Mouse (Mus musculus) G1E (cell line): ENCODE data around the gene Zfp513. TPM values are rescaled to one million over a fixed set of nuclear protein-coding genes. Genes with fewer than 3 reads are reported as not detected.
A peak's percentile ranks its signal among the peaks of the same experiment; 100 is the strongest.

Experiments
- ATAC-seq: 2 replicates; pipeline ENCODE4 v1.8.0; 2016; ENCODE audit warnings: mild to moderate bottlenecking; ENCODE audit not compliant: insufficient number of reproducible peaks, poor library complexity, low FRiP score, severe bottlenecking; ENCODE audit errors: extremely low read depth
- DNase-seq: peaks from one replicate; pipeline ENCODE4 v3.0.0; 2012; ENCODE audit warnings: low spot score
- H3K27me3 ChIP-seq: 2 replicates; pipeline ENCODE4 v1.6.1; 2012; ENCODE audit warnings: mild to moderate bottlenecking, low read length, inconsistent platforms; ENCODE audit not compliant: insufficient read depth
- H3K36me3 ChIP-seq: replicated peaks from 2 replicates; pipeline ENCODE3; 2012; ENCODE audit warnings: mild to moderate bottlenecking, inconsistent platforms
- H3K4me1 ChIP-seq: 2 replicates; pipeline ENCODE4 v1.6.1; 2012; ENCODE audit warnings: low read depth, low read length, inconsistent platforms, mixed read lengths; ENCODE audit not compliant: insufficient read depth
- H3K4me3 ChIP-seq: 2 replicates; pipeline ENCODE4 v1.5.1; 2012; ENCODE audit warnings: low read depth, mild to moderate bottlenecking, inconsistent platforms, low read length, moderate library complexity, mixed read lengths
- H3K9me3 ChIP-seq: replicated peaks from 2 replicates; pipeline ENCODE4 v1.6.1; 2012; ENCODE audit warnings: inconsistent platforms
- CTCF ChIP-seq: IDR thresholded peaks from 2 replicates; pipeline ENCODE4 v1.5.1; 2012; ENCODE audit warnings: low read depth, low read length, inconsistent platforms, mixed read lengths
- GATA1 ChIP-seq: IDR thresholded peaks from 2 replicates; pipeline ENCODE4 v1.6.1; 2012; ENCODE audit warnings: borderline replicate concordance, low read length, inconsistent platforms, mixed read lengths
- GATA2 ChIP-seq: IDR thresholded peaks from 2 replicates; pipeline ENCODE4 v1.6.1; 2012; ENCODE audit warnings: low read depth, low read length, inconsistent platforms, borderline replicate concordance
- POLR2AphosphoS5 ChIP-seq: IDR thresholded peaks from 2 replicates; pipeline ENCODE4 v1.6.1; 2012; ENCODE audit warnings: low read depth, low read length, inconsistent platforms; ENCODE audit not compliant: insufficient replicate concordance
- TAL1 ChIP-seq: conservative IDR thresholded peaks from 2 replicates; pipeline ENCODE4 v1.6.1; 2012; ENCODE audit warnings: low read depth, low read length, inconsistent platforms, mixed read lengths
- polyA plus RNA-seq: library from polyadenylated mRNA; stranded (reverse); fragments of >175 nt; gene quantifications from 2 replicates; pipeline ENCODE4 v1.2.3, GENCODE M21; 2012
- total RNA-seq, 2 experiments: library from RNA; stranded (forward) in 1 of 2; stranded (reverse) in 1 of 2; fragments of 200-1000 nt in 1 of 2; fragments of >200 nt in 1 of 2; fragmentation: Nextera tagmentation in 1 of 2; gene quantifications; 2 replicates each; pipeline ENCODE4 v1.2.3; 2014 to 2017

Gene Zfp513
- total RNA-seq (2014; fragmentation: Nextera tagmentation) (9.4 and 12.2 TPM in 2 replicates), total RNA-seq (2017) (7.0 and 7.6 TPM in 2 replicates), polyA plus RNA-seq (35.7 and 48.2 TPM in 2 replicates)

DNA sequence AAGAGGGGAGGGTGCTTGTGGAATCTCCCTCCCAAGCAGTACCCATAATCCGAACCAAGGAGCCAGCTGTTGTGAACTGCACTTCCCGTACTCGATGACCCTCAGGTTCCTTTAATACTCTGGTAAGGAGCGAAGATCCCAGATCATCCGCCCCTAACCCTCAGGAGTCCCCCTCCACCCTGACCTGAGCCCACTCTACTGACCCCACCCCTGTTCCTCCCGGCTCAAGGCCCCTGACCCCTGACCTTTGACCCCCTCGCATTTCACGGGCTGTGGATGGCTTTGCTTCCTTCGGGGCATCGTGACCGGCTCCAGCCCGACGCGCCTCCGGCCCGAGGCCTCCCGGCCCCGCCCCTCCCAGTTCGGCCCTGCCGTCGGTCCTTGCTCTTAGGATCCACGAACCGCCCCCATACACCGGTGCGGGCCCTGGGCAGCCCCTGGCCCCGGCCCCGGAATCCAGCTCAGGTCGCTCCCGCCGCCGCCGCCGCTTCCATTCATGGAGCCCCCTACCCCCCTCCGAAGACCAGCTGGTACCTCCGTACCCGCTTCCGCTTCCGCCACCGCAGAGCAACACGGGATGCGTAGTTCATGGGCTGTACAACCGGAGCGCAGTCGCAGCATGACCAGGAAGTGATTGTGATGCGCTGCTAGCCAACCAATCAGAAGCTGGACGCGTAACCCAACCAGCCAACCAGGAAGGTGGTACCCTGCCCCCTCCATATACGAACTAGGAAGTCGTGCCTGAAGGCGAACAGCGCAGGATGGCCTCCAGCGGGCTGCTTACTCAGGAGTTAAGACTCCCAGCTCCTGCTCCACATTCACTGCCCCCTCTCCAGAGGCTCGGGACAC is at the start of gene Zfp513:
TSS of gene Zfp513 (minus strand) at position 562 of the 849 bp plus-strand sequence.
- peaks cover 90% of the 10 kb centered on the region for H3K36me3 ChIP-seq
- no peak for TF ChIP-seq GATA1
- TF ChIP-seq CTCF: no peak
- TF ChIP-seq TAL1: no peak
- no peak for TF ChIP-seq GATA2
- TF ChIP-seq POLR2AphosphoS5: peak; percentile 87; the same call in 1 of the 2 replicates
- peaks cover 66% of the 10 kb centered on the region for H3K4me1 ChIP-seq

DNA sequence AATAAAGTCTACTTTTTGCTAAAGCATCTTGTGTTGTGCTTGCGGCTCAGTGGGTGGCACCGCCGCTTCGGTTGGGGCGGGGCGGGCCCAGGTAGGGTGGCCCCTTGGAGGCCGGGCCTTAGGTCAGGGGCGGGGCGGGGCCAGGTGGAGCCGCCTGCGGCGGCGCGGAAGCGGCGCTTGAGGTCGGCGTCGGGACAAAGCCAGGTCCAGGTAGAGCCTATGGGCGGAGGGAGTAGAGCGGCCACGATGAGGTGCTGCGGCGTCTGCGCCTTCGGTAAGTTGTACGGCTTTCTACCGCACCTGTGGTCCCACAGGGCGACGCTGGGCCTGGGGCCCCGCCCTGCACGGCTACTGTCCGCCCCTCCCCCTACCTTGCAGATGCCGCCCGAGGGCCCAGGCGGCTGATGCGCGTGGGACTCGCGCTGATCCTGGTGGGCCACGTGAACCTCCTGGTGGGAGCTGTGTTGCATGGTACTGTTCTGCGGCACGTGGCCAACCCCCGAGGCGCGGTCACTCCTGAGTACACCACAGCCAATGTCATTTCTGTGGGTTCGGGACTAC is 49.5 kb upstream of the Zfp513 start, which contains the start of gene Krtcap3:
TSS of gene Krtcap3 (plus strand) at position 151 of the 561 bp plus-strand sequence.
- peak; percentile 41 for ATAC-seq
- Histone ChIP-seq H3K9me3 (no peaks in the 10 kb centered on the region), H3K27me3 (no peaks in the 10 kb centered on the region), H3K4me3 (peak within 1 kb of the TSS; percentile 77), H3K36me3 (peaks cover 93% of the 10 kb centered on the region), H3K4me1 (peaks cover 43% of the 10 kb centered on the region)
- DNase-seq: peak; percentile 49
- no peak for TF ChIP-seq POLR2AphosphoS5

More for the DNA sequence above, at the start of gene Zfp513:
- ATAC-seq (peak; percentile 98), DNase-seq (peak; percentile 96)
- H3K4me3 ChIP-seq: peak within 1 kb of the TSS; percentile 84
- no peaks in the 10 kb centered on the region for H3K9me3 ChIP-seq
- H3K27me3 ChIP-seq: no peaks in the 10 kb centered on the region

DNA sequence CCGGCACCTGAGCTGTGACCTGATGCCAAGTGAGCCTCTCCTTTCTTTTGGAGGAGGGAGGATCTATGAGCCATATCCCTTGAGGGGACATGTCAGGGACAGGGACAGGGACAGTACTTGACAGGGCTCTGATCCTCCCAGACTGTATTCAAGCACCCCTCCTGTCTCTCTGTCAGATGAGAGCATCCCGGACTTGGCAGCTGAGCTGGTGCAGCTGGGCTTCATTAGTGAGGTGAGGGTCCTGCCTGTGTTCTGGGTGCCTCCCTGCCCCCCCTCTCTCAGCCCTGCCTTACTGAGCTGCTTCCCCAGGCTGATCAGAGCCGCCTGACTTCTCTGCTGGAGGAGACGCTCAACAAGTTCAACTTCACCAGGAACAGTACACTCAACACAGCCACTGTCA is 48.6 kb upstream of the Zfp513 start:
- ATAC-seq: no peak
- Histone ChIP-seq H3K27me3 (no peaks in the 10 kb centered on the region), H3K9me3 (no peaks in the 10 kb centered on the region), H3K36me3 (peaks cover 94% of the 10 kb centered on the region), H3K4me1 (peaks cover 43% of the 10 kb centered on the region), H3K4me3 (peak overlapping the region; percentile 77; the same call in 1 of the 2 replicates)
- no peak for DNase-seq
- TF ChIP-seq TAL1: no peak
- no peak for TF ChIP-seq GATA2
- no peak for TF ChIP-seq POLR2AphosphoS5
- no peak for TF ChIP-seq CTCF
- no peak for TF ChIP-seq GATA1

DNA sequence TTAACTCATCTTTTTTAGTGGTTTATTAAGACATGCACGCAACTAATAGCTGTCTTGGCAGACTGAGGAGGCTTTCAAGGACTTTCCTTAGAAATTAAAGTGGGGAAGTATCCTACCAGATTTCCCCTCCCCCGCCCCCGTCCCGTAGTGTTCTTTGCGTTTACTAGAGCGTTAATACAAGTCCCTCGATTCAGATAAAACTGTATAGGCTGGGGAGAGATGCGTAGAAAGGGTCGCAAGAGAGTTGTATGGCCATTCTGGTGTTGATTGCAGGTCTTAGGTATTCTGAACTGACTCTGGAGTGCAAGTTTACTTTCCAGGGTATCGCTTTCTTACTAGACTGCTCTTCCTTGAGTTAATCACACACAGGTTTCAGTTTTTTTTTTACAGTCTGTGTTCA is 40.1 kb upstream of the Zfp513 start:
- TF ChIP-seq GATA1 (no peak), TAL1 (no peak), CTCF (no peak), GATA2 (no peak), POLR2AphosphoS5 (no peak)
- H3K36me3 ChIP-seq: peaks cover 37% of the 10 kb centered on the region
- no peaks in the 10 kb centered on the region for H3K9me3 ChIP-seq
- ATAC-seq (no peak), DNase-seq (no peak)
- no peak overlapping the region; the same call in 1 of the 2 replicates for H3K4me3 ChIP-seq
- peaks cover 2% of the 10 kb centered on the region; the same call in 1 of the 2 replicates for H3K27me3 ChIP-seq
- H3K4me1 ChIP-seq: peaks cover 14% of the 10 kb centered on the region

DNA sequence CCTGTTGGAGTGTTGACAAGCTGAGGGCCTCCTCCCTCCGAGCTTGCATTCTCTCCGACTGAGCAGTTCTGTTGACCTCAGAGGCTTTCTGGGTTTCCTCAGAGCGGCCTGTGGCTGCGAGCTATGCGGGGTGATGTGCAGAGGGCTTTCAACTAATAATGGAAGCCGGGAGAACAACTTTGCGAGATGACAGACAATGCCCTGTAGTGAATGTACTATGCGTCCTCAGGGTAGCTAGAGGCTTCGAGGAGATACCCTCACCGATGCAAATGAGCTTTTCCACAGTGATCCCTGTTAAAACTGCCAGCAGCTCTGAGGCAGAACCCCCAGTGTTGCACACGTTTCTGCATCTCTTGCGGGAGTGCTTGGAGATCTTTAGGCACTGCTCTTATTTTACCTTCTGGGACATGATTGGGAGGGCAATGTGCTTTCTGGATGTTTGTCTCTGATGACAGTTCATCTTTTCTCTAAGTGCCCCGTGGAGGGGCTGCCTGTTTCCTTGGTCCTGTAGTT is 39.5 kb upstream of the Zfp513 start:
- DNase-seq (no peak), ATAC-seq (no peak)

DNA sequence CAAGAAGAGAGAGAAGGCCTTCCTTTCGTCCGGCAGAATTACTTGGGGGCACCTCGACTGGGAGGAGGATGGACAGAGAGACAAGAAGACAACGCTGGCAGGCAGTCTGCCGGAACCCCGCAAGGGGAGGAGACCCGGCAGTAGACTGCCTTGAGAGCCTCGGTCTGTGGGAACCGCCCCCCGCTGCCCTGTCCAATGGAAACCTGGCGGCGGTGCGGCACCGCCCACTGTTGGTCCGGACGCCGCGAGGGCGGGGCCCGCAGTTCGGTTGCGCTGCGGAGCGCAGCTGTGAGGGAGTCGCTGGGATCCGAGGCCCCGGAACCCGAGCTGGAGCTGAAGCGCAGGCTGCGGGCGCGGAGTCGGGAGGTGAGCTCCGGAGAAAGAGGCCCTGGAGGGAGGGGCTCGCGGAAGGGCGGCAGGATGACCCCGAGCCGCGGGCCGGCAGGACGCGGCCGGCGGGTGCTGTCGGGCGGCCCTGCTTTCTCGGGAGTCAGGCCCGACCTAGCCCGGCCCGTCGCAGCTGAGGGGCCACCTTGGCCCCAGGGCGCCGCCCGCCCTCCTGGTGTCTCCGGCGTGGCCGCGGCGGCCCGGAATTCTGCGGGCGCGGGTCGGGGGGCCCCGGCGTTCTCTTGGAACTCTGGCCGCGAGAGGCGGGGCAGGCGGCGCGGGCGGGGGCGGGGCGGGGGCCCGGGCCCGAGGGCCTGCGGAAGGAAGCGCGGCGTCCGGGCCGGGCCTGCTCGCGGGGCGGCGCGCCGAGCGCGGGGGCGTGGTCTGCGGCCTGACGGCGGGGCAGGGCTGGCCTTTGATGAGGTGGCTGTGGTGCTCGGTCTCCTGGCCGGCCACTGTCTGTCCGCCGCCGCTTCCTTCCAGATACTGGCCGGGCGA is 38.8 kb upstream of the Zfp513 start, which contains the start of the genes Nrbp1 and Gm9970:
TSS of gene Nrbp1 (plus strand) at position 228 of the 885 bp plus-strand sequence.
TSS of gene Gm9970 (minus strand) at position 596 of the 885 bp plus-strand sequence.
- peaks cover 3% of the 10 kb centered on the region; the same call in 1 of the 2 replicates for H3K27me3 ChIP-seq
- DNase-seq: peak; percentile 96

More for the DNA sequence above, 39.5 kb upstream of the Zfp513 start:
- Histone ChIP-seq H3K4me3 (peak overlapping the region; percentile 92), H3K4me1 (peaks cover 14% of the 10 kb centered on the region), H3K9me3 (no peaks in the 10 kb centered on the region), H3K36me3 (peaks cover 31% of the 10 kb centered on the region), H3K27me3 (peaks cover 3% of the 10 kb centered on the region; the same call in 1 of the 2 replicates)
- TF ChIP-seq GATA2 (no peak), TAL1 (no peak), POLR2AphosphoS5 (no peak)

More for the DNA sequence above, 38.8 kb upstream of the Zfp513 start, which contains the start of the genes Nrbp1 and Gm9970:
- H3K9me3 ChIP-seq: no peaks in the 10 kb centered on the region
- ATAC-seq: peak; percentile 95
- H3K4me1 ChIP-seq: peaks cover 14% of the 10 kb centered on the region
- peaks cover 24% of the 10 kb centered on the region for H3K36me3 ChIP-seq
- TF ChIP-seq POLR2AphosphoS5 (no peak), TAL1 (no peak), GATA2 (no peak), CTCF (no peak), GATA1 (no peak)
- H3K4me3 ChIP-seq: peak within 1 kb of the TSS; percentile 92
